Mouse (Mus musculus): ENCODE results near the gene Ap1g1.

Ap1g1 gene

DNA sequence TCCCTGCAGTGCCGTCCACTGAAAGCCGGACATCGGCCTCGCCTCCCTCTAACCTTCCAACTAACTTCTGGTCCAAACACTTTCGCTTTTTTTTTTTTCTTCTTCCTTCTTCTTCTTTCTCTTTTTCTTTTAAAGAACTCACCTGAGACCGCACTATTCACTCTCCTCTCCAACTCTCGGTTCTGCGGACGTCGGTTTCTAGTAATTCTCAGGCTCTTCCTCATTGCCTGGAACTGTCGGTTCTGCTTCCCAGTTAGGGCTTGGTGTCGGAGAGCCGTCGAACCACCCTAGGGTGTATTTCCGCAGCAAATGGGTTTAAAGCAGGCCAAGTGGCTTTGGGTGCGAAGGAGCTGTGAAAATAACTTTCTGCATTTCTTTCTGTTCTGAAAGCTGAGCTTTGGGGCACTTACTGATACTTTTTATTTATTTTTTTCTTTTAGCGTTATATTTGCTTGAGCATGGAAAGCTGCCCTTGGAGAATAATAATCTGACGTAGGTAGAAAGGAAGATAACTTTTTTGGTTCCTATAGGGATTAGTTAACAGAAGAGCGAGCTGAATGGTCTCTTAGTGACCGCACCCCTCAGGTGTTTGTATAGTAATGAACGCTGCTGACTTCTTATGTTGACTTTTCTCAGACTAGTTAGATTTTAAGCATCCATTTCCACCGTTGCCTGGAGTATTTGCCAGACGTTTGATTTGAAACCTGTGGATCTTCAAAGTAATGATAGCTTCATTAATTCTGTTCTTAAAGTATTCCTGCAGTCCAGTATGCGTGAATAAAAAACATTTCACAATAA is 1.3 kb downstream of the Ap1g1 start:
- ATAC-seq (ENCODE audit: insufficient number of reproducible peaks, low FRiP score, low TSS enrichment): no peak

DNA sequence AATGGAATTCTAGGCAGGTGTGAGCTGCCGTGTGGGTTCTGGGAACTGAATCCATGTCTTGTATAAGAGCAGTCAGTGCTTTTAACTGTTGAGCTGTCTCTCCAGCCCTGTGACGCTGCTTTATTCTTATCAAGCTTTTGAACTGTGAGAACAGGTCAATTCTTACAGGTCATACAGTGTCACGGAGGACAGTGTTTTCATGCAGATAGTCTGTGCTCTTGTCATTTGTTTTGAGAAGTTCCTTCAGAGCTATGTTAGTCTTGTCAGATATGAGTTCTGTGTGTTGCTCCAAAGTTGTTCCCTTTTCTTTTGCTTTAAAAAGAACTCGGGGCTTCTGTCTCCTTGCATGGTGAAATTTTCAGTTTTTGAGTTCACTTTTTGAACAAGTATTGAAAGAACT is 2.2 kb downstream of the Ap1g1 start:
- no peak for ATAC-seq (ENCODE audit: insufficient number of reproducible peaks, low FRiP score, low TSS enrichment)

DNA sequence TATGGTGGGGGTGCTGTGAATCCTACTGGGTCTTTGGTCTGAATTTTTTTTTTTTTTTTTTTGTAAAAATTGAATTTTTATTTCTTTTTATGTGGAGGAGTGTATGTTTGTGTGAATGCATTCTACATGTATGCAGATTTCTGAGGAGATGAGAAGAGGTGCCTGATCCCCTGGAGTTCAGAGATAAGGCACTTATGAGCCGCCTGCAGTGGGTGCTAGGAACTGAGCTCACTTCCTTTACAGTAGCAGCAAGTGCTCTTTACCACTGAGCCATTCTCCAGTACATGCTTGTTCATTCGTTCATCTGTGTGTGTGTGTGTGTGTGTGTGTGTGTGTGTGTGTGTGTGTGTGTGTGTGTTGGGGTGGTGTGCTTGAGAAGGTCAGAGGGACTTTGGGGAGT is 12.6 kb downstream of the Ap1g1 start:
- no peak for ATAC-seq (ENCODE audit: insufficient number of reproducible peaks, low FRiP score, low TSS enrichment)

- no peak for ATAC-seq (ENCODE audit: insufficient number of reproducible peaks, low FRiP score, low TSS enrichment)
Measured at GRCm38 (mm10) chr8:109795166-109795565, 16.8 kb downstream of the Ap1g1 start.

- ATAC-seq (ENCODE audit: insufficient number of reproducible peaks, low FRiP score, low TSS enrichment): no peak
Measured at GRCm38 (mm10) chr8:109798721-109799120, 20.4 kb downstream of the Ap1g1 start.

- ATAC-seq (ENCODE audit: insufficient number of reproducible peaks, low FRiP score, low TSS enrichment): no peak
Measured at GRCm38 (mm10) chr8:109799245-109799644, 20.9 kb downstream of the Ap1g1 start.

DNA sequence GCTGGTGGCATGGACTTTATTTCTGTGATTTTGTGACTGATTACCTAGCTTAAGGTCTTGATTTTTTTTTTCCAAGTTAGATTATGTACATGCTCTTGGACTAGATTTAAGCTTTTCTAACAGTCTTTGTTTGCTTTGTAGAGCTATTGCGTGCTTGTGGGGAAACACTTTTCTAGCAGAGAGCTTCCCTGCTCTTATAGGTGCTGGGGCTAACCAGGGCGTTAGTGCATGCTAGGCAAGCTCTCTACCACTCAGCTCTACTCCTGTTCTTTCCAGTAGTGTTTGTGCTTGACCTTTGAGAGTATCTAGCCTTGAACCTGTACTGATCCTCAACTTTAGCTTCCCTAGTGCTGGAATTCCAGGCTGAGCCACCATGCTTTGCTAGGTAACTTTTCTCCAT is 22.0 kb downstream of the Ap1g1 start:
- ATAC-seq (ENCODE audit: insufficient number of reproducible peaks, low FRiP score, low TSS enrichment): no peak

DNA sequence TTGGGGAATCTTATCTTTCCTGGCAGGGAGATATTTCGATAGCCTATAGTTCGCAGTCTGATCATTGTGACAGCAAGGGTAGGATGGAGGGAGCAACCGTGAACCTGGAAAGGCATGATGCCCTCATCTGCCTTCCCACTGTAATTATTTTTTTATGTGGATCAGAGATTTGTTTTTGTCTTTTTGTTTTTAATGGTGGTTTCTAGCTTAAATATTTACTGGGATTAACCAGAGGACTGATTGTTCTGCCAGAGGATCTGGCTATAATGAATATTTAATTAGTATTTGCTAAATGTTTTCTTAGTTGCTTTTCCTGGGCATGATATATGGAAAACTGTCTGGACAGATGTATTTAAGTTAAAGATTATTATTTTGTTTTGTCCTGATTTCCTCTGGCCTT is 24.9 kb downstream of the Ap1g1 start:
- ATAC-seq (ENCODE audit: insufficient number of reproducible peaks, low FRiP score, low TSS enrichment): no peak

DNA sequence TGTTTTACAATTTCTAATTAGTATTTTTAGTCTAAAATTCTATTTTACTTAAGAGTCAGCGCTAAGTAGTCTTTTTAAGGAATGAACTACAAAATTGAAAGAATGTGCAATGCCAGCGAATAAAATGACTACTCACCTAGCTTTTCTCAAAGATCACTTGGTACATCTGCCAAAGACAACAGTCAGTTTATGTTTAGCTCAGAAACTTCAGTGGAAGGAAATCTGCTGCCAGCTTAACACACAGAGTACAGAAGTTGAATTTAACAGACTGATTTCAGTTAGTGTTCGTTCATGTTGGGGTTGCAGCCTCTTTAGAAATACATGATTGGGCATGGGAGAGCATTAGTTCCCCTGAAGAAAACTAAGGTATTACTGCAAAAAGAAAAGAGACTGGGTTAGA is 25.4 kb downstream of the Ap1g1 start:
- ATAC-seq (ENCODE audit: insufficient number of reproducible peaks, low FRiP score, low TSS enrichment): no peak

GRCm38 (mm10) chr8:109806522-109806921 is 28.2 kb downstream of the Ap1g1 start:
- ATAC-seq (ENCODE audit: insufficient number of reproducible peaks, low FRiP score, low TSS enrichment): no peak

- no peak for ATAC-seq (ENCODE audit: insufficient number of reproducible peaks, low FRiP score, low TSS enrichment)
Measured at GRCm38 (mm10) chr8:109807401-109808119, 29.2 kb downstream of the Ap1g1 start.

- no peak for ATAC-seq (ENCODE audit: insufficient number of reproducible peaks, low FRiP score, low TSS enrichment)
Measured at GRCm38 (mm10) chr8:109808120-109808447, 29.7 kb downstream of the Ap1g1 start.

- peak; percentile 26; the same call in 1 of the 2 replicates for ATAC-seq (ENCODE audit: insufficient number of reproducible peaks, low FRiP score, low TSS enrichment)
Measured at GRCm38 (mm10) chr8:109810434-109810833, 32.1 kb downstream of the Ap1g1 start.

GRCm38 (mm10) chr8:109815268-109815667 is 36.9 kb downstream of the Ap1g1 start:
- ATAC-seq (ENCODE audit: insufficient number of reproducible peaks, low FRiP score, low TSS enrichment): no peak

- no peak for ATAC-seq (ENCODE audit: insufficient number of reproducible peaks, low FRiP score, low TSS enrichment)
Measured at GRCm38 (mm10) chr8:109817933-109818332, 39.6 kb downstream of the Ap1g1 start.

DNA sequence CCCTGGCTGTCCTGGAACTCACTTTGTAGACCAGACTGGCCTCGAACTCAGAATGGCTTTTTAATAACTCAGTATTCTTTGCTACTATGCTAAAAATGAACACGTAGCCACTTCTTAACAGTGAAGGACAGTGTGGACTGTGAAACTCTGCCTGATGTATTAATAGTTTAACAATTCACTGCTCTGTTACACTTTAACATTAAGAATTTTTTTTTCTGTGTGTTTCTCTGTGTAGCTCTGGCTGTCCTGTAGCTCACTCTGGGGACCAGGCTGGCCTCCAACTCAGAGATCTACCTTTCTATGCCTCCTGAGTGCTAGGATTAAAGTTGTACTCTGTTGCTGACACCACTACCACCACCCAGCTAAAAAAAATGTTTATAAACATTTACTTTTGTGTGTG is 45.2 kb downstream of the Ap1g1 start:
- no peak for ATAC-seq (ENCODE audit: insufficient number of reproducible peaks, low FRiP score, low TSS enrichment)

GRCm38 (mm10) chr8:109839822-109840221 is 61.5 kb downstream of the Ap1g1 start:
- no peak for ATAC-seq (ENCODE audit: insufficient number of reproducible peaks, low FRiP score, low TSS enrichment)

GRCm38 (mm10) chr8:109842468-109842867 is 64.1 kb downstream of the Ap1g1 start:
- no peak for ATAC-seq (ENCODE audit: insufficient number of reproducible peaks, low FRiP score, low TSS enrichment)

GRCm38 (mm10) chr8:109847866-109848265 is 69.5 kb downstream of the Ap1g1 start:
- ATAC-seq (ENCODE audit: insufficient number of reproducible peaks, low FRiP score, low TSS enrichment): no peak

GRCm38 (mm10) chr8:109848981-109849380 is 70.6 kb downstream of the Ap1g1 start:
- ATAC-seq (ENCODE audit: insufficient number of reproducible peaks, low FRiP score, low TSS enrichment): no peak

GRCm38 (mm10) chr8:109853423-109853822 is 75.1 kb downstream of the Ap1g1 start:
- ATAC-seq (ENCODE audit: insufficient number of reproducible peaks, low FRiP score, low TSS enrichment): peak; percentile 75; the same call in 1 of the 2 replicates

- no peak for ATAC-seq (ENCODE audit: insufficient number of reproducible peaks, low FRiP score, low TSS enrichment)
Measured at GRCm38 (mm10) chr8:109854522-109854921, 76.2 kb downstream of the Ap1g1 start.
